Mouse (Mus musculus): ENCODE data around the gene Sgpp2.
A peak's percentile ranks its signal among the peaks of the same experiment; 100 is the strongest.

Sgpp2 gene

GRCm38 (mm10) chr1:78453886-78454285 is 143.7 kb downstream of the Sgpp2 start:
- no peak for DNase-seq

DNA sequence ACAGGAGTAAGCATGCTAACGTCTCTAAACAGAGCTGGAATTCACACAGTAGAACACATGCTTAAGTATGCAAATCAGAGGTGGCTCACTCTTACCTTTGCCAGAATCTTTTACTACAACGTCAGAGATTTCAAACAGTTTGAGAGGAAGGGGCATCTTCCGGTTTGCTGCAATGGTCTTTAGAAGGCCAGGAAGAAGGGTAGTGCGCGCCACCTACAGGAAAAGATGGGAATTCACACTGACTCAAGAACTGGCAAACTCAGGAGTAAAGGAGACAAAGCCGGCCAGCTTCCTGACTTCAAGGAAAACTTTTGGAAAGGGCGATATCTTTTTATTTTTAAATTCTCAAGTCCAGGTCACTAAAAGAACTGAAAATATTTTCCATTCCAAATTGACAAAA is 144.5 kb downstream of the Sgpp2 start:
- DNase-seq, result peak; percentile 6
